Mouse (Mus musculus) fat pad, adult 2 months (tissue): Measurements from ENCODE around the gene Bsg.
"Not testable (repeated sequence)": the region's sequence is repeated elsewhere in the genome, so short reads cannot be mapped to it uniquely, and the experiment has no call there.

ENCODE experiments used
- DNase-seq: peaks from one replicate; pipeline ENCODE4 v3.0.0-alpha.2; 2011; ENCODE audit warnings: low read depth, low spot score; ENCODE audit errors: extremely low read depth

Bsg gene

DNA sequence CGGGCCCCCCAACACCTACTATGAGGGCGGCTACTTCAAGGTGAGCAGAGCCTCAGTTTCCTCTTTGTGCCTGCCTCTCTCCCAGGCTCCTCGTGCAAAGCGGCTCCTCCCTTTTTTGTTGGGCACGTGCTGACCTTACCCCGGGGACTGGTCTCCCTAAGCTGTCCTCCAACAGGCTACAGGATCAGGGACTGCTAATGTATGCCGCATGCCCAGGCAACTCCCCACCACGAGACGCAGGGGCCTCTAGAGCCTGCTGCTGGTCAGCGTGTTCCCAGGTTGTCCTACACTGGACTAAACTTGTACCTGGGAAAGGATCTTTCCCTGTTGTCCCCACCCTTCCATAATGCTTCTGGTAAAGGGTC, 21.8 kb upstream of the Bsg start:
- DNase-seq: no peak

GRCm38 (mm10) chr10:79682916-79683582, 21.2 kb upstream of the Bsg start:
- DNase-seq: no peak

DNA sequence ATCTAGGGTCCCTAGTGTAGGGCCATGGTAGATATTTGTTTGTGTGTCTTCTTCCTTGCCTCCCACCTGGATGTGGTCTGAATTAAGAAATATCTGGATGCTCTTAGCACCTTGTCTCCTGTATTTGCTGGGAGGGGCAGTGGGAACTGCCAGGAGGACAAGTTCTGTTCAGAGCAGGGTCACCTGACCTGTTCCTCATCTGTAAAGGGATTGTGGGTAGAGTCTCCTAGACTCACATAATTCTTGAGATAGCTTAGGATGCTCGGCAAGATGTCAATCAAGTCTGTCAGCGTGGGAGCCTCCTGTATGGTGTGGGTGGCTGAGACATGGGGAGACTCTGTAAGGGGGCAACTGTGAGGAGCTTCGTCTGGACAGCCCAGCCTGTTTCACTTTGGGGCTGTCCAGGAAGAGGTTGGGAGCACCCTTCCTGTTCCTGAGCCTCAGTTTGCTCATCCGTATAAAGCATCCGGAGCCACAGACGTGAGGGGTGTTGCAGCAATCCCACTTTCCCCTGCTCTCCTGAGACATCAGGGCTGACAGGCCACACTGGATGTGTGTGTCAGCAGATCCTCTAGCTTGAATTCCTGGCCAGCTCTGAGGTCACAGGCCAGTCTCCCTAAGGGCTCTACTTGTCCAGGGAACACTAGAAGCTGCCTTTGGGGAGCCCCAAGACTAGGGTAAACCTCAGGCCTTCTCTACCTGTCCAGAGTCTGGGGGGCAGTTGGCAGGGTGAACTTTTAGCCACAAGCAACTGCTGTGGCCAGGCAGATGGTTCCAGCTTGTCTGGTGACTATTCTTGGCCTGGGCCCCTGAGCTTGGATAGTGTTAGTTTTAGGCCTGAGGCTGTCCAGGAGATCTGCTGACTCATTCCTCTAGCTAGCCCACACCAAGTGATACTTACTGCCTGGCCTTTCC, 20.3 kb upstream of the Bsg start:
- no peak for DNase-seq

DNA sequence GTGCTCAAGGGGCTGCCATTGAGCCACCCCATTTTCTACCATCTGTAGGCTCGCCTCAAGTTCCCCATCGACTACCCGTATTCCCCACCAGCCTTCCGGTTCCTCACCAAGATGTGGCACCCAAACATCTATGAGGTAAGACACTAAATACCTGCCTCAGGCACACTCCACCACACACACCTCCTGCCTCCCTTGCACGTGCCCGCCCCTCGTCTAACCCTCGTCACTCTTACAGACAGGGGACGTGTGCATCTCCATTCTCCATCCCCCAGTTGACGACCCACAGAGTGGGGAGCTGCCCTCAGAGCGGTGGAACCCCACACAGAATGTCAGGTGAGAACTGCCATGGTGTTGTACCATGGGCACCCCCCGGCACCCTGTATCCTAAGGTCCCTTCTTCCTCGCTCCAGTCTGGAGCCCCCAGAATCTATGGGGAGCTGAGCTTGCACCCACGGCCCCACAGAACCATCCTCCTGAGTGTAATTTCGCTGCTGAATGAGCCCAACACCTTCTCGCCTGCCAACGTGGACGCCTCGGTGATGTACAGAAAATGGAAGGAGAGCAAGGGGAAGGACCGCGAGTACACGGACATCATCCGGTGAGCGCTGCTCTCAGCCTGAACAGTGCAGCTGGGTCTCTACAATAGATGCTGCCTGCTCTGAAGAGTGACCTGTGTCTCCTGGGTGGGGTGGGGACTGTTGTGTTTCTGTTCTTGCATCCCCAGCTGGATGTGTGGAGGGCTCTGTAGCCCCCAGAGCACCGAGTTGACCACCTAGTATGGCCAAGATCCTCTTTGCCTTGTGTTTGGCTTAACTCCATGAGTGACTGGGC, 19.3 kb upstream of the Bsg start:
- no peak for DNase-seq

GRCm38 (mm10) chr10:79686219-79686618, 18.1 kb upstream of the Bsg start:
- DNase-seq: no peak

DNA sequence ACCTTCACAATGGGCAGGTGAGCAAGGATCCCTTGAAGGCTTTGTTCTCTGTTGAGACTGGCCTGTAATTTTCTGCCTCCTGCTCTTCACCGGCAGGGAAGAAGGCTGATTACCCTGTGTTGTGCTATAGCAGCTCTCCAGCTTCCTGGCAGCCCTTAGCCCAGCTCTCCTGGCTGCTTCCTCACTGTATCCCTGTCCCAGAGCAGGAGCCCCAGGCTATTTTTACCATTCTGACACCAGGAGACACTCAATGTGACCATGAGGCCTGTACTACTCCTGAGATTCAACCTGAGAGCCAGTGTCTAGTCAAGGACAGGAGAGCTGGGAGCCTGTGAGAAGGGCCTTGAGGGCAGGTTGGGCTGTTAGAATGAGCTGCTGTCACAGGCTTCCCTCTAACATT, 17.6 kb upstream of the Bsg start:
- DNase-seq: no peak

GRCm38 (mm10) chr10:79687513-79687912, 16.8 kb upstream of the Bsg start:
- no peak for DNase-seq

GRCm38 (mm10) chr10:79688720-79689119, 15.6 kb upstream of the Bsg start, which contains the start of gene Gzmm:
Gzmm (plus strand) TSS chr10:79689020.
- no peak for DNase-seq

GRCm38 (mm10) chr10:79689178-79689577, 15.1 kb upstream of the Bsg start:
- DNase-seq: no peak

GRCm38 (mm10) chr10:79691986-79692548, 12.2 kb upstream of the Bsg start:
- no peak for DNase-seq

GRCm38 (mm10) chr10:79693580-79694378, 10.5 kb upstream of the Bsg start:
- DNase-seq: no peak

GRCm38 (mm10) chr10:79694379-79694655, 10.0 kb upstream of the Bsg start:
- DNase-seq: no peak

GRCm38 (mm10) chr10:79695231-79696128, 8.8 kb upstream of the Bsg start:
- DNase-seq: no peak

GRCm38 (mm10) chr10:79696129-79696651, 8.1 kb upstream of the Bsg start:
- peak; percentile 86 for DNase-seq

DNA sequence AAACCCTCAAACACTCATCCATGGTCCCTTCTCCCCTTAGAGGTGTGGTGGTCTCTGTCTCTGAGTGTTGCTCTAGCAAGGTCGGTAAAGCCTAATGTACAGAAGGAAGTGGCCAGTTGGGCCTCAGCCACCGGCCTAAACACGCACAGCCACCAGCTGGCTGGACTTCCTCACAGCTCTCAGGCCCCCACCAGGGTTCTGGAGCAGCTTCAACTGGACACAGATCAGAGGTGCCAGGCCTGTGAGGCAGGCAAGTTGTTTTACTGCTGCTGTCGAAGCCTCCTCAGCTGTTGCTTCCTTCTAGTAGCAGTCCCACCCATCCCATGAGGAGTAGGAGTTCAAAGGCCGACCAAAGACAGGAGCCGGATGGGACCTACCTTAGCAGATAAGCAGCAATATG, 6.4 kb upstream of the Bsg start:
- DNase-seq: no peak

DNA sequence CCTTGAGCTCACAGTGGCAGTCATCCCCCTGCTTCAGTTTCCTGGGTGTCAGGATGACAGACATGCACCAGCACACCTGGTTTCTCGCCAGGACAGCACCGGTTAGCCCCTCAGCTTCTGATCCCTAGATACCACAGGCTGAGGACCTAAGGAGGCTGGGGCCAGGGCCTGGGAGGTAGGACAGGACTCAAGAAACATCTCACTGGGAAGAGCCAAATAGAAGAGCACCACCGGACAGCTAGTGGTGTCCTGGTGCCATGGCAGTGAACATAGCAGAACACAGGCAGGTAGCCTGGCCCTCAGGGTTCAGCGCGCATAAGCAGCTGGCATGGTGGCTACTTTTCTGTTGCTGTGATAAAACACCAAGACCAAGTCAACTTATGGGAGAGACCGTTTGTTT, 5.8 kb upstream of the Bsg start:
- DNase-seq: no peak

GRCm38 (mm10) chr10:79700676-79701075, 3.6 kb upstream of the Bsg start:
- DNase-seq: no peak

DNA sequence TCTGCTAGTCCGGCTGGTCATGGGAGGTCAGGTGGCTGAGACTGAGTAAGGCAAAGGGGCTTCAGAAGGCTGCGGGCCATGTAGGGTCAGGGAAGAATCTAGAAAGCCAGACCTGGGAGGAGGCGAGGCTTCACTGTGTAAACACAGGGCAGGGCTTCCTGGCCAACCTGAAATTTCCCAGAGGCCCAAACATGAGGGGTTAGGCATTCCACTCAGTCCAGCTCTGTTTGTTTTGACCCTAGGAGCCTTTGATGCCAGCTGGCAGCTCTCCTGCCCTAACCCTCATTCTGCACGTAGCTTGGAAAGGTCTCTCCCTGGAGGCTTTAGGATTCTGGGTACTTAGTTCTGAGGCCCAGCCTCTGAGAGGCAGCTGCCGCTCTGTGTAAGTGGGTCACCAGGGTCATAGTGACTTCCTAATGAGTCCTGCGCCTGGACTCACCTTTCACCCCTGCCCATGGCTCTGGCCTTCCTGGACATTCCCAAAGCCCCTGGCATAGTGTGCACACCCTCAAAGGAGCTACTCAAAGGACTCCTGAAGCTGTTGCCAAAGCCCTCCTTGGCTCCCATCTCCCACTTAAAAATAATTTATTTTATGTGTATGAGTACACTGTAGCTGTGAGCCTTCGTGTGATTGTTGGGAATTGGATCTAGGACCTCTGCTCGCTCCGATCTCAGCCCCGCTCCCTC, 2.7 kb upstream of the Bsg start:
- no peak for DNase-seq

DNA sequence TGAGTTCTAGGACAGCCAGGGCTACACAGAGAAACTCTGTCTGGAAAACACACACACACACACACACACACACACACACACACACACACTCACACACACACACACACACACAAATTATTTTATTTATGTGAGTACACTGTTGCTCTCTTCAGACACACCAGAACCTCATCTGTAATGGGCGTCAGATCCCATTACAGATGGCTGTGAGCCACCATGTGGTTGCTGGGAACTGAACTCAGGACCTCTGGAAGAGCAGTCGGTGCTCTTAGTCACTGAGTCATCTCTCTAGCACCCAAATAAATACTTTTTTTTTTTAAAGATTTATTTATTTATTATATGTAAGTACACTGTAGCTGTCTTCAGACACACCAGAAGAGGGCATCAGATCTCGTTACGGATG, 1.3 kb upstream of the Bsg start:
- DNase-seq: not testable (repeated sequence)
